Mouse (Mus musculus) CH12.LX (cell line): Measurements from ENCODE around the gene Nr1h4. TPM values are rescaled to one million over a fixed set of nuclear protein-coding genes. Genes with fewer than 3 reads are reported as not detected.
"Not testable (repeated sequence)": the region's sequence is repeated elsewhere in the genome, so short reads cannot be mapped to it uniquely, and the experiment has no call there.

Experiments used
- DNase-seq: peaks from one replicate; pipeline ENCODE4 v3.0.0-alpha.2; 2013; ENCODE audit errors: extremely low read depth
- H3K27ac ChIP-seq: 2 replicates; pipeline ENCODE4 v1.5.1; 2012; ENCODE audit warnings: low read depth, mild to moderate bottlenecking, control low read depth, moderate library complexity; ENCODE audit not compliant: insufficient read depth
- H3K27me3 ChIP-seq: replicated peaks from 2 replicates; pipeline ENCODE3; 2012; ENCODE audit warnings: inconsistent platforms
- H3K36me3 ChIP-seq, 2 experiments: replicated peaks in 1 of 2; 2 replicates each; pipeline versions ENCODE3 to v1.6.1; 2012; ENCODE audit warnings: inconsistent platforms in 1 of 2, low read length in 1 of 2, mild to moderate bottlenecking in 1 of 2, mixed read lengths in 1 of 2, moderate library complexity in 1 of 2; ENCODE audit not compliant: control insufficient read depth in 1 of 2, insufficient read depth in 1 of 2
- H3K4me1 ChIP-seq, 2 experiments: 2 replicates each; pipeline ENCODE4 v1.6.1; 2012; ENCODE audit warnings: inconsistent platforms in 1 of 2, moderate library complexity in 1 of 2; ENCODE audit not compliant: insufficient read depth in 2 of 2, control insufficient read depth in 1 of 2
- H3K4me2 ChIP-seq: 2 replicates; pipeline ENCODE4 v1.6.1; 2012; ENCODE audit warnings: low read depth, mild to moderate bottlenecking, control low read depth; ENCODE audit not compliant: poor library complexity, insufficient read depth, severe bottlenecking
- H3K4me3 ChIP-seq, 3 experiments: fragments of 150-350 bp in 1 of 3; sonication (generic) in 1 of 3; replicated peaks in 1 of 3; 2 replicates each; pipeline versions ENCODE3 to v1.5.1; 2011 to 2012; ENCODE audit warnings: low read depth in 2 of 3, low read length in 2 of 3, mild to moderate bottlenecking in 2 of 3, moderate library complexity in 2 of 3, control low read depth in 1 of 3, improper control_type of control experiment in 1 of 3, inconsistent platforms in 1 of 3, mixed read lengths in 1 of 3; ENCODE audit not compliant: poor library complexity in 1 of 3
- H3K79me2 ChIP-seq: replicated peaks from 2 replicates; pipeline ENCODE4 v1.6.1; 2012; ENCODE audit warnings: mild to moderate bottlenecking, moderate library complexity; ENCODE audit not compliant: control insufficient read depth, poor library complexity, insufficient read depth, severe bottlenecking; ENCODE audit errors: extremely low read depth
- H3K9ac ChIP-seq: 2 replicates; pipeline ENCODE4 v1.6.1; 2012; ENCODE audit warnings: low read depth, mild to moderate bottlenecking, control low read depth, moderate library complexity; ENCODE audit not compliant: insufficient read depth
- H3K9me3 ChIP-seq: replicated peaks from 2 replicates; pipeline ENCODE3; 2012; ENCODE audit warnings: low read length, inconsistent platforms, mixed read lengths
- BHLHE40 ChIP-seq: IDR thresholded peaks from 2 replicates; pipeline ENCODE4 v1.6.1; 2011; ENCODE audit warnings: mild to moderate bottlenecking, low read depth, low read length, improper control_type of control experiment
- CHD2 ChIP-seq: IDR thresholded peaks from 2 replicates; pipeline ENCODE4 v1.6.1; 2011; ENCODE audit warnings: low read length, improper control_type of control experiment
- CTCF ChIP-seq, 2 experiments: IDR thresholded peaks in 1 of 2; conservative IDR thresholded peaks in 1 of 2; 2 replicates each; pipeline ENCODE4 v1.5.1; 2011 to 2012; ENCODE audit warnings: low read depth in 2 of 2, low read length in 2 of 2, improper control_type of control experiment in 1 of 2, inconsistent platforms in 1 of 2, mild to moderate bottlenecking in 1 of 2, moderate library complexity in 1 of 2
- EP300 ChIP-seq: IDR thresholded peaks from 2 replicates; pipeline ENCODE4 v1.6.1; 2011; ENCODE audit warnings: low read length, improper control_type of control experiment
- KAT2A ChIP-seq: IDR thresholded peaks from 2 replicates; pipeline ENCODE4 v1.6.1; 2012; ENCODE audit warnings: low read length, improper control_type of control experiment, inconsistent platforms; ENCODE audit not compliant: insufficient replicate concordance
- MAX ChIP-seq: IDR thresholded peaks from 2 replicates; pipeline ENCODE4 v1.6.1; 2011; ENCODE audit warnings: low read length, improper control_type of control experiment
- MXI1 ChIP-seq: IDR thresholded peaks from 2 replicates; pipeline ENCODE4 v1.6.1; 2011; ENCODE audit warnings: mild to moderate bottlenecking, low read depth, low read length, improper control_type of control experiment
- MYC ChIP-seq: IDR thresholded peaks from 2 replicates; pipeline ENCODE4 v1.6.1; 2011; ENCODE audit warnings: low read depth, mild to moderate bottlenecking, improper control_type of control experiment, low read length
- NELFE ChIP-seq: IDR thresholded peaks from 2 replicates; pipeline ENCODE4 v1.6.1; 2011; ENCODE audit warnings: low read depth, low read length, improper control_type of control experiment
- NRF1 ChIP-seq: IDR thresholded peaks from 2 replicates; pipeline ENCODE4 v1.6.1; 2014; ENCODE audit warnings: low read depth, mild to moderate bottlenecking, inconsistent platforms, low read length, improper control_type of control experiment, moderate library complexity
- PAX5 ChIP-seq: IDR thresholded peaks from 2 replicates; pipeline ENCODE4 v1.6.1; 2012; ENCODE audit warnings: low read length, inconsistent platforms, mixed read lengths
- TBP ChIP-seq: conservative IDR thresholded peaks from 2 replicates; pipeline ENCODE4 v1.6.1; 2011; ENCODE audit warnings: low read depth, low read length, improper control_type of control experiment
- USF2 ChIP-seq: conservative IDR thresholded peaks from 2 replicates; pipeline ENCODE4 v1.6.1; 2011; ENCODE audit warnings: low read depth, low read length, improper control_type of control experiment
- ZC3H11A ChIP-seq: IDR thresholded peaks from 2 replicates; pipeline ENCODE4 v1.6.1; 2012; ENCODE audit warnings: low read depth, mild to moderate bottlenecking, inconsistent platforms, low read length, improper control_type of control experiment
- ZKSCAN1 ChIP-seq: IDR thresholded peaks from 2 replicates; pipeline ENCODE4 v1.6.1; 2012; ENCODE audit warnings: low read depth, inconsistent platforms, low read length, improper control_type of control experiment, borderline replicate concordance
- ZNF384 ChIP-seq: IDR thresholded peaks from 2 replicates; pipeline ENCODE4 v1.6.1; 2012; ENCODE audit warnings: low read depth, low read length, improper control_type of control experiment, inconsistent platforms
- dilution Hi-C: fragments of 300-500 bp; cut with MboI; formaldehyde crosslinking; loops from 2 replicates; pipeline ENCODE4 v1.14.3; 2020; ENCODE audit warnings: low sequenced_read_pairs; ENCODE audit not compliant: extremely low pct_unique_long_range_greater_than_20kb, extremely low pct_ligation_motif_present
- in situ Hi-C: fragments of 300-500 bp; cut with MboI; formaldehyde crosslinking; loops from 3 replicates; pipeline ENCODE4 v1.14.3; 2019; ENCODE audit warnings: low sequenced_read_pairs, low pct_ligation_motif_present, low pct_unique_long_range_greater_than_20kb, mixed read lengths
- polyA plus RNA-seq: library from polyadenylated mRNA; unstranded; fragments of >175 nt; gene quantifications from 2 replicates; pipeline ENCODE4 v1.2.1, GENCODE M21; 2012; ENCODE audit warnings: low read depth; ENCODE audit not compliant: insufficient read length
- total RNA-seq, 2 experiments: library from RNA; depleted of rRNA; stranded (reverse); fragments of 300-350 nt in 1 of 2; fragments of >200 nt in 1 of 2; gene quantifications; 2 replicates each; pipeline ENCODE4 v1.2.3; 2012 to 2014

Gene Nr1h4
- total and polyA plus RNA-seq, 3 experiments, result not detected

- H3K4me3 ChIP-seq, H3K9ac ChIP-seq, DNase-seq, H3K36me3 ChIP-seq, H3K9me3 ChIP-seq, H3K27ac ChIP-seq, in situ Hi-C loops, H3K4me2 ChIP-seq, H3K79me2 ChIP-seq, dilution Hi-C loops, H3K4me1 ChIP-seq, H3K27me3 ChIP-seq: not testable (repeated sequence)
These were observed 20.5 kb upstream of the Nr1h4 start for GRCm38 (mm10) chr10:89553855-89554254.

- dilution Hi-C loops (no loop called here), in situ Hi-C loops (no loop called here)
- Histone ChIP-seq H3K27me3 (no peaks in the 10 kb centered on the region), H3K9me3 (no peaks in the 10 kb centered on the region), H3K27ac (no peak overlapping the region), H3K9ac (no peak overlapping the region), H3K79me2 (no peaks in the 10 kb centered on the region), H3K4me2 (no peak overlapping the region), H3K4me1 (no peaks in the 10 kb centered on the region), H3K36me3 (no peaks in the 10 kb centered on the region), H3K4me3 (no peak overlapping the region)
- TF ChIP-seq NELFE (no peak), ZC3H11A (no peak), KAT2A (no peak), ZNF384 (no peak)
- no peak for DNase-seq
These were observed 19.6 kb upstream of the Nr1h4 start for GRCm38 (mm10) chr10:89553015-89553414.

GRCm38 (mm10) chr10:89551657-89552056 lies 18.3 kb upstream of the Nr1h4 start:
- TF ChIP-seq PAX5 (no peak), ZC3H11A (no peak), KAT2A (no peak), EP300 (no peak), BHLHE40 (no peak), ZKSCAN1 (no peak), NRF1 (no peak), MXI1 (no peak), USF2 (no peak), MYC (no peak), MAX (no peak), NELFE (no peak), CTCF (conservative IDR thresholded peaks at IDR 0.05 in 1 of 2, IDR thresholded peaks at IDR 0.05 in 1 of 2; ENCODE audit: low read depth in 2 of 2, low read length in 2 of 2) (no peak), TBP (no peak), CHD2 (no peak)
- H3K9ac ChIP-seq, result no peak overlapping the region
- dilution Hi-C loops (no loop called here), in situ Hi-C loops (no loop called here)
- no peaks in the 10 kb centered on the region for H3K79me2 ChIP-seq
- H3K9me3 ChIP-seq, result no peaks in the 10 kb centered on the region
- no peaks in the 10 kb centered on the region for H3K4me1 ChIP-seq
- H3K27me3 ChIP-seq, result no peaks in the 10 kb centered on the region
- no peak overlapping the region for H3K4me3 ChIP-seq
- no peaks in the 10 kb centered on the region for H3K36me3 ChIP-seq
- no peak overlapping the region for H3K4me2 ChIP-seq
- DNase-seq, result no peak
- H3K27ac ChIP-seq, result no peak overlapping the region
